Mouse (Mus musculus): ENCODE data around the gene Sntb2.

DNA sequence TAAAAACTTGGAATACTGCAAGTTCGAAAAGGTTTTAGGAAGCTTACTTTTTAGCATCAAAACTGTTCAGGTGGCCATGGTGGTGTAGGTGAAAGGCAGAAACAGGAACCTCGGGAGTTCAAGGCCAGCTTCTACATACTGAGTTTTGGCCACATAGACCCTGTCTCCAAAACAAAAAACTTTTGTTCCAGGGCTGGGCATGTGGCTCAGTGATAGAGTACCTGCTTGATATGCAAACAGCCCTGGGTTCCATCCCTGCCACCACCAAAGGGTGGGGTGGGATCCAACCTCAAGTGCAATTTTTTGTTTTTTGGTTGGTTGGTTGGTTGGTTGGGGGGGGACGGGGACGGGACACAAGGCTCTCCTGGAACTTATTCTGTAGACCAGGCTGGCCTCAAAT lies 10.1 kb upstream of the Sntb2 start:
- TF ChIP-seq EP300 (optimal IDR thresholded peaks at IDR 0.05): no peak
- no peak for TF ChIP-seq CTCF (IDR thresholded peaks at IDR 0.05; ENCODE audit: low read depth)
